Mouse (Mus musculus): ENCODE data around the gene Rpain.

Gene Rpain

GRCm38 (mm10) chr11:70969821-70970559 lies at the start of gene Rpain, which contains the start of gene Nup88:
Gene Rpain (plus strand): TSS chr11:70970213.
Gene Nup88 (minus strand): TSS chr11:70969973.
- DNase-seq (ENCODE audit: low spot score): peak; percentile 78

DNA sequence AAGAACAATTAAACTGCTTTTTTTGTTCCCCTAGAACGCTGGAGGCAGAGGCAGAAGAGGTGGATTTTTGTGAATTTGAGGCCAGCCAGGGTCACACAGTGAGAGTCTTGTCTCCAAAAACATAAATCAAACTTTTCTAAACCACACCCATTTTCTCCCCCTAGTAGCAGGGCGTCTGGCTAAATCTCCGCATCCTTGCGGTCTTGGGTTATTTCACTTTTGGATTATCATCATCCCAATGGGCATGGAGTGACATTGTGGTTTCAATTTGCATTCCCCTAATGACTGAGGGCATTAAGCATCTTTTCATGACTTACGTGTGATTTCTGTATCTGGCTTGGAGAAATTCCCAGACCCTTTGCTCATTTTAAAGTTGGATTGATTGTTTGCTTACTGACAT lies 38.6 kb upstream of the Rpain start:
- DNase-seq (ENCODE audit: low spot score): no peak

- DNase-seq (ENCODE audit: low spot score): no peak
Measured at GRCm38 (mm10) chr11:70935316-70935715, 34.7 kb upstream of the Rpain start.

DNA sequence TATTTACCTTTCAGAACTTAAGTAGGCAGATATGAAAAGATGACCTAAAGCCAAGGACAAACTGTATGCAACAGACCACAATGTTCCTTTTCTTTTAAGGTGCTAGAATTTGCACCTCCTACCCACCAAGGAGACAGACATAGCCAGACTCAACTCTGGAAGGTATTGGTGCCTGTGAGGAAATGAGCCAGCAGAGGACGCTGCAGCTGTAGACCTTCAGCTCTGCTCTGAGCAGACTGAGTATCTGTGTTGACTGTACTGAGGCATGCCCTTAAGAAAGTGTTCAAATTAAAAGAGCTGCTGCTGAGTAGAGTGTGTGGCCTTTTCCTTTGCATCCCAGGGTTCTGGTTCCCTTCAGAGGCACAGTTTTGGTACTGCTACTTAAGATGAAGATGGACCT lies 27.4 kb upstream of the Rpain start:
- DNase-seq (ENCODE audit: low spot score): no peak

DNA sequence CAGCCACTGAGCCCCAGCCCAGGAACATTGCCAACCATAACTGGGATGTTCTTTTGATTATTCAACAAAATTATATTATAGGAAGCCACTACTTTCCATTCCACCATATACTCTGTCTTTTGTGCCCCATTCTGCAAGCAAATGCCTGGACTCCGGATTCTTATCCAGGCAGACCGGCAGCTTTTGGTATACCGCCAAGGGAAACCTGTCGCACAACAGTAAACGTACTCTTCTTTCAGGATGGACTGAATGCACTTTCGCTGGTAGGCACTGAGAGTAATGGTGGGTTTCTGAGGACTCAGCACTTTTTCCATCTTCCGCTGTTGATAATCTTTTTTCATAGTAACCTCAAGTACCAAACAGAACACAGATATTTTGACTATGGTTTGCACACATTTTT lies 26.4 kb upstream of the Rpain start:
- no peak for DNase-seq (ENCODE audit: low spot score)

- no peak for DNase-seq (ENCODE audit: low spot score)
Measured at GRCm38 (mm10) chr11:70944935-70945817, 24.8 kb upstream of the Rpain start.

GRCm38 (mm10) chr11:70954711-70955110 lies 15.3 kb upstream of the Rpain start:
- DNase-seq (ENCODE audit: low spot score): no peak

GRCm38 (mm10) chr11:70960786-70961554 lies 9.0 kb upstream of the Rpain start:
- DNase-seq (ENCODE audit: low spot score): no peak

DNA sequence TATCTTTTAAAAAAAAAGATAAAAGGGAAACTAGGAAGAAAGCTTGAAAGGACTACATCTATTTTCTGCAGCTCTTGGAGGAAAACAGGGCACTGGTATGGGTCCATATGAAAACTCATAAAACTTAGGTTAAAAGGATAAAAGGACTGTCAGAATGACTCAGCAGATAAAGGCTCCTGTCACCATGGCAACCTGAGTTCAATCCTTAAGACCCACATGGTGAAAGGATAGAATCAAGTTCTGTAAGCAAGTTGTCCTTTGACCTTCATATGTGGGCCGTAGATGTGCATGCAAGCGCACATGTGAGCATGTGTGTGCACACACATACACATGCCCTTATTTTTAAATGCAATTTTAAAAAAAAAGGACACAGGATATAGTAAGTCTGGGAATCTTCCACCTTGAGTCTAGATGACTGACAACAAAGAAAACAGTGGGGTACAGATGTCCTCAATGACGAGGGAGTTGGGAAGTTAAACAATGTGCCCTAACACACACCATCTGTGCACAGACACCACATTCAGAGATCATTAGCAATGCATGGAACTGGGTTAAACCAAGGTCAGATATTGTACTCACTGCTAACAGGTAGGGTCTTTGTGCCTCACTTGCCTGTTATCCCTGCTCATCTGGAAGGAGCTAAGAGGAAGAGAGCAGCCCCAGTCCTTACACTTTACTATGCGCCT lies 5.6 kb upstream of the Rpain start:
- no peak for DNase-seq (ENCODE audit: low spot score)

GRCm38 (mm10) chr11:70969271-70969794 lies 680 bp upstream of the Rpain start:
- no peak for DNase-seq (ENCODE audit: low spot score)

GRCm38 (mm10) chr11:70970560-70971540 lies 837 bp downstream of the Rpain start:
- DNase-seq (ENCODE audit: low spot score): no peak

DNA sequence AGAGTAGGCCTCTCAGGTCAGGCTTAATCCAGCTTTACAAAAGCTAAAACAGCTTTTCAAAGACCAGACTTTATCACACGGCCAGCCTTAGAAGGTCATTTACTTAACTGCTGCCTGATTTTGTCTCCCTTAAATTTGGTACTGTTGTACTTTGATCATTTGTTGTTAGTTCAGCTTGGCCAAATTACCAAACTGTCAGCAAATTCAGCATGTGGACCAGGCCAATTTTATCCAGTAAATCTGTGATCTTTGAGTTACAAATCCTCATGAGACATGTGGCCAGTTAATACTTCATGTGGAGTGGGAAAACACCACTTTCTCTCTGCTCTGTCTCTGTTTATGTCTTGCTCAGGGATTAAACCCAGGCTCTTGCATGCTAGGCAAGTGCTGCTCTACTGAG lies 2.6 kb downstream of the Rpain start:
- no peak for DNase-seq (ENCODE audit: low spot score)

GRCm38 (mm10) chr11:70973947-70974346 lies 3.9 kb downstream of the Rpain start:
- DNase-seq (ENCODE audit: low spot score): no peak

DNA sequence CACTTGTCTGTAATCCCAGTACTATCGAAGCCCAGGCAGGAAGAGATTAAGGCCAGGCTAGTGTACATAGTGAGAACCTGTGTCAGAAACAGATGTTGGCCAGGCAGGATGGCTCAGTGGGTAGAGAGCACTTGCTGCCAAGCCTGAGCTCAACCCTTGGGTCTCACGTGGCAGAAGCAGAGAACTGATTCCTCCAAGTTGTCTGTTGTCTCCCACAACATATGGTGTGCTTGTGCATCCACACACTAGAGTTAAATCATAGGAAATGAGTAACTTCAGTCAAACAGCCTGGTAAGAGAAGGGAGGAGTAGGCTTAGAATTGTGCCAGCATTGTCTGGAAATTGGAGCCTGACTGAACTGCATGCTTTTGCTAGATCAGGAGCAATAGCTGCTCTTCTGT lies 5.2 kb downstream of the Rpain start:
- DNase-seq (ENCODE audit: low spot score): no peak

GRCm38 (mm10) chr11:70977293-70977692 lies 7.3 kb downstream of the Rpain start:
- DNase-seq (ENCODE audit: low spot score): no peak

DNA sequence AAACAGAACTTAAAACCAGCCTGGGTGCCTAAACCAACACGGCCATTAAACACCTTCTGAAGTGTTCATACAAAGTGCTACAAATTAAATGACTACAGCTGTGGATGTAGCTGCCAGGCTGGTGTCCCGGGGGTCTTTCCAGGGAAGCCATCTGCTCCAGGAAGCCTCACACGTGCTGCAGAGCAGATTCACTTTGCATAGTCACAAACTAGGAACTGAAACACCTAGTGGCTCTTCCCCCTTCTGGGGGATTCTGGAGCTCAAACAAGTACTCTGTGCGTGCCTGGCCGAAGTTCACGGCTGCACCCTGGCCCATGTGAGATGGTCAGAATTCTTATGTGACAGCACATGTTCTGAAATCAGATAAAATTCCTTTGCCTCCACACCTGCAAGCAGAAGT lies 10.2 kb downstream of the Rpain start:
- no peak for DNase-seq (ENCODE audit: low spot score)

DNA sequence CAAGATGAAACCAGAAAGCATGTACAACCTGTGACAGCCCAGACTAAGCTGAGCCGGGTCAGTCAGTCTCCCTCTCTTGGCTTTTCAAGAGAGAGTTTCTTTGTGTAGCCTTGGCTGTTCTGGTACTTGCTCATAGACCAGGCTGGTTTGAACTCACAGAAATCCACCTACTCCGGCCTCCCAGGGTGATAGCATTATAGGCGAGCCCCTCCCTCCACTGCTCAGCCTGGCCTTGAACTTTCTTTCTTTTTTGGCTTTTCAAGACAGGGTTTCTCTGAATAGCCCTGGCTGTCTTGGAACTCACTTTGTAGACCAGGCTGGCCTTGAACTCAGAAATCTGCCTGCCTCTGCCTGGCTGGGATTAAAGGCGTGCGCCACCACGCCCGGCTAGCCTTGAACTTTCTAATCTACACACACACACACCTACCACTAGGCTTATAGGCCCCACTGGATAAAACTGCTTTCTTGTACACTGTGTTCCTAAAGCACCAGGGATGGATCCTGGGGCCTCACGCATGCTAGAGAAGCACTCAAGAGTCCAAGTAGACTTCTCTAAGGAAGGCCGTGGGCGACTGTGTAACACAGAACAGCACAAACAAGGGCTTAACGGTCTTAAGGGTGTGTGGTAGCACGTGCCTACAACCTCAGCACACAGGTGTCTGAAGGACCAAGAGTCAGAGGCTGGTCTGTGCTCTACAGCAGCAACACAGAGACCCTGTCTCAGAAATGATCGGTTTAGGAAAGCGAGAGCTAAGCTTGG lies 10.9 kb downstream of the Rpain start:
- DNase-seq (ENCODE audit: low spot score): no peak

DNA sequence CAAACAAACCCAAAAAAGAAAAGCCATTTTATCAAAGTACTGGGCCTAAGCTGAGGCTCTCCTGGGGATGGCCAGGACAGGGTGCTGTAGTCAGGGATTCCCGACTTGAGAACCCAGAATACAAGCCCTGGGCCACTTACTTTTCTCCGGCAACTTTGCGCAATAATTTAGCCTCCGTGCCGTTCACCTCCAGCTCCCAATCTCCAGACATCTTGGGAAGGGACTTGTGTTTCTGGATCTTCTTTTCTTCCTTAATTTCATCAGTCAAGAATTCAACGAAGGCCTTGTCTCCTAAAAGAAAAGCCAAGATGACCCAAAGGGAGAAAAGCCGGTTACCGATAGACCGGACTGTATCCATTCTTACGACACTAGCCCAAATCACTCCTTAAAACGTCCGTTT lies 12.0 kb downstream of the Rpain start:
- no peak for DNase-seq (ENCODE audit: low spot score)

- peak; percentile 99 for DNase-seq (ENCODE audit: low spot score)
Measured at GRCm38 (mm10) chr11:70982557-70983228, 12.7 kb downstream of the Rpain start, which contains the start of gene C1qbp. Gene C1qbp (minus strand): TSS chr11:70983026.
